Mouse (Mus musculus): Measurements from ENCODE around the gene Siah3.
A peak's percentile ranks its signal among the peaks of the same experiment; 100 is the strongest.

The Siah3 gene

DNA sequence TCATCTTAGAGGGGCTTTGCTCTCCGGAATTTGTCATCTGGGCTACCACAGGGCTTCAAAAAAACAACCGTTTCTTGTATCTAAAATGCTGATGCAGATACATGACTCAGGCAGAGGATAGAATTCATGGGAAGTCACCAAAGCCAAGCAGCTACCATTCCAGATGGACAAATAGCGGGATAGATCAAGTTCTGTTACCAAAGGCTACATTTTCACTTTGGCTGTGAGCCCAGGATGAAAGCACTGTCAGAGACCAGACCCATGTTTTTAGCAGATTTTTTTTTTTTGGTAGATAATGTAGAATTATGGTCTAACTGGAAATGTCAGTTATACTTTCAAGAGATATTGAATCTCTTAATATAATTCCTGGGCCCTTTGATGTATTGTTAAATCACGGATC, 7.4 kb downstream of the Siah3 start:
- no peak for DNase-seq (ENCODE audit: low spot score in 2 of 2)

DNA sequence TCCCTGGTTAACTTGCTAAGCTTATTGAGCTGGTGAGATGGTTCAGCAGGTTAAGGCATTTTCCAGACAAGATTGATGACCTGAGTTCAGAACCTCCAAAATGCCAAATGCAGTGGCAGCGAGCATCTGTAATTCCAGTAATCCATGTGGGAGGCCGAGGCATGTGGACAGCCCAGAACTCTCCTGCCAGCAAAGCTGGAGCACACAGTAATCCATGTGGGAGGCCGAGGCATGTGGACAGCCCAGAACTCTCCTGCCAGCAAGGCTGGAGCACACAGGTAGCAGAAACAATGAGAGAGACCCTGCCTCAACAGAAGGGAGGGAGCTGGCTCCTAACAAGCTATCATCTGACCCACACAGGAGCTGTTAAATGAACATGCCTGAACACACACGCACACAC, 13.2 kb downstream of the Siah3 start:
- no peak for DNase-seq (ENCODE audit: low spot score in 2 of 2)

DNA sequence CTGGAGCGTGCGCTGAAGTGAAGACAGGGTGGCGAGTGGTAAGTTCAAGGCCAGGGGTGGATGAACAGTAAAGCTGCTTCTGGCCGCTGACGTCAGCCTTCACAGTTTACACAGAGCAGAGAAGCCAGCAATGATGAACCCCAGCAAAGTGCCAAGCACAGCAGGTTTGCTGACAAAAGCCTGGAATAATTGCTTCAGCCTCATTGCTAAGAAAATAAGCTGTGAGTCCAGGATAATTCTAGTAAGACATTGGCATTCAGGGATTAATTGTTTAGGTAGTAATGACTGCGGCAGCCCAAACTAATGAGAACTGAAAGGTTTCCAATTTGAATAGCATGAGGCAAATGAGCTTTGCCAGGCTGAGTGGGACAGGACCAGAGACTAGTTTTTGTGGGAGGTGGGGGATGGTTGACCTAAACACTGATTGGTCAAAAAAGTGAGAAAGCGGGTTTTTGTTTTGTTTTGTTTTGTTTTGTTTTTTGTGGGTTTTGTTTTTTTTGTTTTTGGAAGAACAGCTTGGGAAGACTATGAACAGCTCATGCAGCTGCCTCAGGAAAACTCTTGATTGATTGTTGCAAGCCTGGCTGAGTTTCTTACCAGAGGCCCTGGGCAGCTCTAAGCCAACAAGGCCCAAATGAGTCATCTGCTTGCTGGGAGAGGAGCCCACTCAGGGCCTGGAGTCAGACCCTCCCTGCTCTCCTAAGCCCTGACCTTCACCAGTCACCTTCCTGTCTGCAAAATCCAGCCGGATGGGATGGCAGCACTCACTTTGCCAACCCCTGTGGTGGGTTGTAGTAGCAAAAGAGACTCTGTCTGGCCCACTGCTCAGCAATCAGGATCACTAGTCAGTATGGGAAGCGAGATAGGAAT, 17.5 kb downstream of the Siah3 start:
- no peak for DNase-seq (ENCODE audit: low spot score in 2 of 2)

- DNase-seq (ENCODE audit: low spot score in 2 of 2) = no peak
These were observed 20.1 kb downstream of the Siah3 start for GRCm38 (mm10) chr14:75475887-75476286.

DNA sequence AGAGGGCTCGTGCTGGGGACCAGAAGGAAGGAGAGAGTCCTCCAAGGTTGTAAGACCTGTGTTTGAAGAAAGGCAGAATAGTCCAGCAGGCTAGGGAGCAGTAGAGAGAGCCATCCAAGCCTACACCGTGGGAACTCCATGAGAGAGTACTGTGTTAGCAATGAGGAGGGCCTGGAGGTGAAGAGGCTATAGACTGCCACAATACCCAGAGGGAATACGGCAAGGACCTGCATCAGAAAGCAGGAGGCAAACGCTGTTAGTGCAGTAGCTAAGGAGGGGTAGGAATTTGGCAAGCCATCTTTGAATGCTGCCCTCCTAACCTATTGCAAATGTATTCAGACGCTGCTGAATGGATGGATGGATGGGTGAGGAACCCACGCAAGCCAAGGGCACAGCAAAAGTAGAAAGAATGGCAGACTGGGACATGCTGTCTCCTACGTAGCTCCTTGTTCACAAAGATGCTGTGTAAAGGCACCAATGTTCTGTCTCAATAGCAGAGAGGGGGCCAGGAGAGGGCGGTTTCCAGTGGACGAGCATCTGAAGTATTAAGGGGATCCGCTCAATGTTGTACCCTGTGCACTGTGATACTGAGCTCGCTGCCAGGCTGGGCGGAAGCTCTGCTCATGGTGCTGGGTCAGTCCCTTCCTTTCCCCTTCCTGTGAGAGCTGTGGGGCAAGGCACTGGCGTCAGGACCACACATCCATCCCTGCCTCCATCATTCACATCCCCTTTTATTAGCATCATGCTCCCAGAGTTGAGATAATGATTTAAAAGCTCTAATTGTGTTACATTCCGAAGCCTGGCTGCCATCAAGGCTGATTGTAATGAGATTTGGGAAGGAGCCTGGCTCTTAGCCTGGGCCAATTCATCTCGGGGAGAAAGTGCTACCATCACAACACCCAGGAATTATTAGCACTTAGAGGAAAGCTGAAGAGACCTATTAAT, 26.7 kb downstream of the Siah3 start:
- DNase-seq (ENCODE audit: low spot score in 2 of 2) = no peak

DNA sequence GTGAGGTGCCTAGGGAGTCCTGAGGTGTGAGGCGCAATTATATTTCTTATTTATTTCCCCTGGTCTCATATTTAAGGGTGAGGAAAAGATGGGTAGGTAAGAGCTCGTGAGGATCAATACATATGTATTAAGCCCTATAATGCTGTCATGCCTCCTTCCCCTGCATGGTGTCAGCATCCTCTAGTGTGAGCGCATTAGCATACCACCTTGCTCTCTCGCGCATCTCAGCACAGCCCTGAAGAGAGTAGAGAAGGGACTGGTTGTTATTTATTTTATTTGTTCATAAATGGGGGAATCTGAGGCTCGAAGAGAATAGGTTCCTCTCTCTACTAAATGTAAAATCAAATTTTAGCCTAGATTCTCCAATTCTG, 27.4 kb downstream of the Siah3 start:
- DNase-seq (ENCODE audit: low spot score in 2 of 2) = no peak

DNA sequence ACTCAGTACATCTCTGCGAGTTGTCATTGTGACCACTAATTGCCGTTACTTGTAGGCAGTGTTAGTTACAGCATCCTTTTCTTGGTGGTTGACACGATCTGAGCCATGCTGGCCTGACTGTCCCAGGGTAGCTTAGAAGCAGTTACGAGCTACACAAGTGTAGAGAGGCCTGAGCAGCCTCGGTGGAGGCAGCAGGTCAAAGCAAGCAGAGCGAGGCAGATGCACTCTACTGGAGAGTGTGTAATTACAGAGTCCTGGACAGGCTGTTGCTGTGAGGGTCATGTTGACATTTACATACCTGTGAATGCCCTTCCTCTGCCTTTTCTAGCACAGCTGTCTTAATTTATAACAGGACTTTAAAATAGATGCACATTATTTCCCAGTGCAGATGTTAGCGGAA, 32.1 kb downstream of the Siah3 start:
- no peak for DNase-seq (ENCODE audit: low spot score in 2 of 2)

DNA sequence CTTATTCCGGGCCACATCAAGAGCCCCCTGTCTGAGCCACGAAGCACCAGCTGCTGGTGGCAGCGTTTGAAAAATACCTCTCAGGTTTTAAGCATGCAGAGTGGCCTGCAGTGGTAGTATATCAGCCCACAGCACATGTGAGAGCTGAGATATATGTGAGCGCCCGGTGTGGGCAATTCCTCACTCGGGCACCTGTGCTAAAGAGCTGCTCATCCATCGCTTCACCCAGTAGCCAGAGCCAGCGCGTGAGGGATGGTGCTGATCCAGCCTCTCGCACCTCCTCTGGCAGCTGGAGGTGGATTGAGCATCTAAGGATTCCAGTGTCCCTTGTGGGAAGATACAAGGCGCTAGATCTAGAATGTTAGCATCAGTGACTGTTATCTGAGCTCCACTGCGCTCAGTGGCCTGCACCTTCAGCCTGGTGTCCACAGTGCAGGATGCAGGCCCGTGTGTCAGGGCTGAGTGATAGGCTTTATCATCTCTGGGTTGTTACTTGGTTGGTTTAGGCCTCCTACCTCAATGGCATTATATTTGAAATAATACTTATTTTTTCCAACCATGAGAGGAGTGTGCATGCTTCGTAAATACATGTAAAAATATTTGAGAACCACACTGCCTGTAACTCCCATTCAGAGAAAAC, 37.9 kb downstream of the Siah3 start:
- DNase-seq (ENCODE audit: low spot score in 2 of 2) = no peak

- DNase-seq (ENCODE audit: low spot score in 2 of 2) = no peak
These were observed 39.1 kb downstream of the Siah3 start for GRCm38 (mm10) chr14:75494926-75495325.

GRCm38 (mm10) chr14:75501501-75501990, 45.8 kb downstream of the Siah3 start:
- no peak for DNase-seq (ENCODE audit: low spot score in 2 of 2)

- peak in 1 of 2 experiments; percentile 18 for DNase-seq (ENCODE audit: low spot score in 2 of 2)
These were observed 46.7 kb downstream of the Siah3 start for GRCm38 (mm10) chr14:75502446-75502845.

- DNase-seq (ENCODE audit: low spot score in 2 of 2) = no peak
These were observed 48.5 kb downstream of the Siah3 start for GRCm38 (mm10) chr14:75504255-75504654.

GRCm38 (mm10) chr14:75505126-75505840, 49.5 kb downstream of the Siah3 start:
- DNase-seq (ENCODE audit: low spot score in 2 of 2) = no peak

DNA sequence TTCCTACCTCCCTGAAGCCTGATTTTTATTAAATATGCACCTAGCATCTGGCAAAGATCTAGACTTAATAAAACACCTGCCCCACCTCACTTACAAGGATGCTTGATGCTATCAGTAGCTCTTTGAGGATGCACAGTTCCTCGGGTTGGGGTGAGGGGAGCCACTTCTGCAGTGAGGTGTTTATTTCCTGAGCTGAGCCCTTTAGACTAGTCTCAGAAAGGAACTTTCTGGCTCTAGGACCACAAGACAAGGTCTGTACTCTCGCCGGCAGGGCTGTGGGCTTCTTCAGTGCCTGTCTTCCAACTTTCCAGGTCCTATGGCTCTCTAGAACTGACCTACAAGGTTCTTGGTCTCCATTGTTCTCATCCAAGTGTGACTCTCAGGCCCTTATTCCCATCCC, 50.5 kb downstream of the Siah3 start:
- DNase-seq (ENCODE audit: low spot score in 2 of 2) = no peak

- DNase-seq (ENCODE audit: low spot score in 2 of 2) = no peak
These were observed 54.3 kb downstream of the Siah3 start for GRCm38 (mm10) chr14:75510125-75510524.

- no peak for DNase-seq (ENCODE audit: low spot score in 2 of 2)
These were observed 57.2 kb downstream of the Siah3 start for GRCm38 (mm10) chr14:75512946-75513345.

DNA sequence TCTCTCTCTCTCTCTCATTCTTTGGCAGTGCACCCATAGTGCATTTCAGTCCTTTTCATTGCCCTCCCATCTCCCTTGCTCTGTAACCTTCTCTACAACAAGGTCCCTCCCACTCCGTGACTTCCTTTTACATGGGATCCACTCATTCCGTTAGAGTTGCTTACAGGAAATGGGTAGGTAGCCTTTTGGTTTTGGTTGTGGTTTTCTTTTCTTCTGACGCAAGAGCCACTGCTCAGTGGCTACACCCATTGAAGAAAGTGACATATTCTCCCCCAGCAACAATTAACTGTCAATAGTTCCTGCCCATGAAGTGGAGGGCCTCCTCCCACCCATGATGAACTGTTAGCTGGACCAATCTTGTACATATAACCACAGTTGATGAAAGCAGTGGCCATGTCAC, 60.4 kb downstream of the Siah3 start:
- DNase-seq (ENCODE audit: low spot score in 2 of 2) = no peak

- DNase-seq (ENCODE audit: low spot score in 2 of 2) = no peak
These were observed 61.3 kb downstream of the Siah3 start for GRCm38 (mm10) chr14:75516917-75517595.

DNA sequence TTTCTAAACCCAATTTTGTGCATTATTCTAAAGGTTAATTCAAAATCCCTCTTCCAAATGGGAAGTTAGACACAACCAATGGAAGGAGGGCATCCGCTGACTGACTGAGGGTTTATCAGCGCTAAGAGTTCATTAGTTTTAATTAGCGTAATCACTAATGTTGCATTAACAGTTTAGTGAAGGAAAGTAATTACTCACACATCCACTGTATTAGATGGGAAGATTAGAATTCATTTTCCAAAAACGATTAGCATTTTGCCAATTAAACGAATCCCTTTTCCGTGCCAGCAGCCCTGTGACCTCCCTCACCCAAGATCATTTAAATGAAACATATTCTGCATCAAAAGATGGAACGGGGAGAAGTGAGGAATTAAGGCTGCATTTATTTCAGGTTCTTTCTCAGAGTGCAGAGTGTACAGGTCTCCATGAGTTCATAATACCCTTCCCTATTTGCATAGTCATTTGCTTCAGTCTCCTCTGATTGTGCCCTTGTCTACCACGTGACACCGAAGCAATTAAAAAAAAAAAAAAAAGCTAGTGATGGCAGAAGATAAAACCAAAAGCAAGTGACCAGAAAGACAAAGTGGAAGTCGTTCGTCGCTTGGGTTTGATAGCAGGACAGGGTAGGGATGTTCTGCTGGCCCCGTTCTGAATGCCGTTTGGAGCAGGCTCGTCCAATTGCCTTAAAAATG, 62.6 kb downstream of the Siah3 start:
- DNase-seq (ENCODE audit: low spot score in 2 of 2) = no peak

DNA sequence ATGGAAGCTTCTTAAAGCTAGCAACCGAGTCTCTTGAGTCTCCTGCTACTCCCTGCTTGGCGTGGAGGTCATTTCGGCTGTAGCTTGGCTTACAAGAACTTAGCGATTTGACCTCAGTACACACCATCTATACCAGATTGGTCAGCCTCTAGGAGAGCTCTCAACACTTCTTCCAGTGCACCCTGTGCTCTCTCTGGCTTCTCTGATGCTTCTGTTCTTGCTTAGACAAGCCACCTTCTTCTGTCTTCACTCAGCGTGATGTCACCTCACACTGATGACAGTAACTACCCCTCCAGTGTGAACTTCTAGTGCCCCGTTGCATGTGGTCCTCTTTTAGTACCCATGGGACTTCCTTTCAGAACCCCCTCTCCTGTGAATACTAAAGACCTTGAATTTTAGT, 63.1 kb downstream of the Siah3 start:
- no peak for DNase-seq (ENCODE audit: low spot score in 2 of 2)
